Mouse (Mus musculus): ENCODE data around the gene Pcdh15.

GRCm38 (mm10) chr10:74379276-74380134 lies 1280.4 kb downstream of the Pcdh15 start:
- TF ChIP-seq POLR2A (IDR thresholded peaks at IDR 0.05; ENCODE audit: borderline replicate concordance, insufficient read depth, low read length) (no peak), CTCF (IDR thresholded peaks at IDR 0.05; ENCODE audit: borderline replicate concordance, insufficient read depth, low read depth, low read length) (no peak)

All from cerebellum, adult 2 months (tissue).